Mouse (Mus musculus) neutrophil, adult 5-6 weeks (primary cell): ENCODE measurements around the gene Runx2. TPM values are rescaled to one million over a fixed set of nuclear protein-coding genes. Genes with fewer than 3 reads are reported as not detected.

Experiments
- ATAC-seq: fragments of 151-379, 151-347 bp; 2 replicates; pipeline ENCODE4 v1.8.0; 2017; ENCODE audit warnings: mild to moderate bottlenecking, moderate TSS enrichment; ENCODE audit not compliant: insufficient number of reproducible peaks, poor library complexity, low FRiP score, severe bottlenecking; ENCODE audit errors: extremely low read depth
- total RNA-seq: library from RNA; stranded (forward); fragments of 200-1000 nt; gene quantifications from 2 replicates; pipeline ENCODE4 v1.2.3, GENCODE M21; 2017

Runx2 gene
- total RNA-seq, 1 experiment from 2014 or later: 9.8 TPM

DNA sequence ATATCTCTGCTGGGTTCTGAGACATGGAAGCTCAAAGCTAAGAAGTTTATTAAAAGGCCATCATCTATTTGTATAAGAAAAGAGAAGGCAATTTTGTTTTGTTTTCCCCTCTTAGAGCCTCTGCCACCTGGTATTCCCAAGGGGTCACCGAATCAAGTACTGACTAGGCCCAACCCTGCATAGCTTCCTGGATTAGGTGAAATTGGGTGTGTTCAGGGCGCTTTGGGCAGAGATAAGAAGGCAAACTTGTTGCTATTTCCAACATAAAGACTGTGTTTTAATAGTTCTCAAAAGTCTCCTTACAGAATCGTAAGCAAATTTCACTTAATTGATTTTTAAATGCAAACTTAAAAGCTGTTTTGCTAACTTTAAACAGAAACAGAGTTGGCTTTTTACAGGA is 173.7 kb downstream of the Runx2 start:
- ATAC-seq: no peak

DNA sequence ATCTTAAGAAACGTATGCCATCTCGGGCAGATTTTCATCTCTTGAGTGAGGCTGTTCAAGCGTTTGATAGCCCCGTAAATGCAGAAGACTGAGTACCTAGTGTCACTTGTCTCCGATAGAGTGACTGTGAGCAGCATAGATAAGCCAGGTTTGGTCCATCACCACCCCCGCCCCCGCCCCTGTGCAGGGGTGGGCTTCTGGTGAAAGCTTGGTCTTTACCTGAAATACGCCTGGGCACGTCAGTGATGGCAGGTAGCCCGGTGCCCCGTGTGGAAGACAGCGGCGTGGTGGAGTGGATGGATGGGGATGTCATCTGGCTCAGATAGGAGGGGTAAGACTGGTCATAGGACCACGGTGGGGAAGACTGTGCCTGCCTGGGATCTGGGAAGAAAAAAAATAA is 175.2 kb downstream of the Runx2 start:
- no peak for ATAC-seq

DNA sequence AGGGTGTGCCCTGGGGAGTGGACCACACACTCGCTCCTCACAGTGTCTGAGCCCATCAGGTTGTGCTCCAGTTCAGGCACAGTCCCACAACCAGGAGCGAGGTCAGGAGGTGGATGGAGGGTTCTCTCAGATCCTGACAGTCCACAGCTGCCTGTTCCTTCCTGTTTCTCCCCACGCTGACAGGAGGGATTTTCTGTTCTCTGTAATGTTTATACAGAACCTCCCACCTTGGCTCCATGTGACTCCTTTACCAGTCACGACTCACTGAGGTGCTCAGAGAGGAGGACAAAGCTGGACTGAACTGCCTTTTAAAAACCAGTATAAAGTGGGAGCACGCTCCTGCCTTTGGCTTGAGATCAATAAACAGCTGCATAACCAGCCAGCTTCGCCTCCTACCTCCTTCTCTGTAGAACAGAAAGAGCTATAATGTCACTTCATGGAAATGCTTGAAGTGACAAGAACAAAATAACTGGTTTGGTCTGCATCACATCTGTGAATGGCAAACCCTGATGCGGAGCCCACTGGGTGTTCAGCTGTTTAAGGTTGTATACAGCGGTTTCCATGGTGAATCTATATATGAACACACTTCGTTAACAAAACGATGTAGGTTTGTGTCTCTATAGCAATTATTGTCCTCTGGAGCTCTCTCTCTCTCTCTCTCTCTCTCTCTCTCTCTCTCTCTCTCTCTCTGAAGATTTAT is 177.3 kb downstream of the Runx2 start:
- ATAC-seq: no peak

DNA sequence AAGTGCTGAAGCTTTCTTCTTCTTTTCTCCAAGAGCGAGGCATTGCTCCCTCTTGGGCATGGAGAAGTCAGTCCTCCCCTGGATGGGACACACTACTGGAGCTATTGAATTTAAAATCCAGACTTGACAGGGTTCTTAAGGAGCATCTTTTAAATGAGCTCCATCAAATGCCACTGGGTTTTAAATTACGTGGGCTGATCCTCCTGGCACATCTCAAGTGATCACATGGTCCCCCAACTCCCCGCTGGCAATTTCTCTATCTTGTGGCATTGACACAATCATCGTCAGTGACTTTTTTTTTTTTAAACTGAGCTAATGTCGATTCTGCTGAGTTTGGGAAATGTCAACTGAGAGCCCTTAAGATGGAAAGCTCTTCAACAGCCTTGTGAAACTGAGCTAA is 180.1 kb downstream of the Runx2 start:
- no peak for ATAC-seq

DNA sequence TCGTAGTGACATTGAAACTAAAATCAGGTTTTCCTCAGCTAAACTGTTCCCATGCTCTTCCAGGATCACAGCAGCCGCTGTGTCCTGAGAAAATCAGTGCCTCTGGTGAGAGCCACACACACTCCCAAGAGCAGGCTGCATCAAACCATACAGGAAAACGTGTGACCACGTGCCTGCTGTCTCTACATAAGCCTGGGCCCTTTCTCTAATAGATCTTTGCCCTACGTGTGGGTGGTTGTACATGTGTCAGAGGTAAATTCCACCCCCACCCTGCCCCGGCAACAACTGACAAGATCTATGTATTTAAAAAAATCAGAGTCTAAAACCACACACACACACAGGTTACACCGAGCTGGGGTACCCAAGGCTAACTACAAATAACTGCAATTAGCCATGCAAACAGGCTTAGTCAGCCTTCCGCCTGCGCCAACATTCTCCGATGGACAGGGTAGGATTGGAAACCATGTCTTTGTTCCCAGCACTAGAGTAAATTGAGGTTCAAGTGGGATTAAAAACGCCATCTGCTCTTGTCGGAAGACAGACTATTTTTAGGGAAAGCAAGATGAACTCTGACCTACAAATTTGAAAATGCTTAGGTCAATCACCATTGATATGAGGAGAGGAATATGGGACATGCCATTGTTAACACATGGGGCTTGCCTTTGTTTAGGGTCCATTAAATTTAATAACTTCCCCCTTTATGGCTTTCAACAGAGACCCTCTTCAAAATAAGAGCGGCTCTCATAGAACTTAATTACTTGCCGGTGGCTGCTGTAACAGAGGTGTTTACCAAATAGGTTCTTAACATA is 180.8 kb downstream of the Runx2 start:
- ATAC-seq: no peak

DNA sequence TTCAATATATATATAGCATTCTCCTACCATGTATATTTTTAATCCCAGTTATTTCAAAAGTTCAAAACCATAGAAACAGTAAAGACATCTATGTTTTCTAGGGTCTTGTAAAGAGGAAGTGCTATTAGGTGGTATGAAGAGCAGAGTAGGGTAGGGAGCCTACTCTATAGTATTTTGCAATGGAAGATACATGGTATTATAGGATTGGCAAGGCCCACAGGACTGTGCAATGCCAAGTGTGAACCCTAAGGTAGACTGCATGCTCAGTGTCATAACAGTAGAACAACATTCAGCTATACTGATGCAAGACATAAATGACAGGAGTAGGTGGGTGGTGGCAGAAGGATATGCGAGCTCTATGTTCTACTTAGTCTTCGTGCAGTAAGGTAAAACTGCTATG is 181.7 kb downstream of the Runx2 start:
- ATAC-seq: no peak

DNA sequence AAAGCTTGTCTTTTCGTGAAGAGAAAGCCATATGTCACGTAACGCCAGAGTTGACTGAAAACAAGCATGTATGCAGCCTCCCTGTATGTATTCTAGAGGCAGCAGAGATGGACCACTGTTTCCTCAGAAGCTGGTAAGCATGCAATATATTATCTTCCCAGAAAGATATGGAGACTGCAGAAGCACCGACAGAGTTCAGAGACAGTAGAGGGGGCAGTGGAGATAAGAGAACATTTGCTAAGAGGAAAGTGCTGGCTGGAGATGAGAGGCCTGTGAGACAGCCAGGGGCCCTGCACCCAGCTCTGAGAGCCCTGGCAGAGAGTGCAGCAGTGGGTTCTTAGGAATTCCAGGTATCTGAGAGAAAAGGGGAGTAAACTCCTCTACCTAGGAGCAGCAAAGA is 182.3 kb downstream of the Runx2 start:
- ATAC-seq: no peak

DNA sequence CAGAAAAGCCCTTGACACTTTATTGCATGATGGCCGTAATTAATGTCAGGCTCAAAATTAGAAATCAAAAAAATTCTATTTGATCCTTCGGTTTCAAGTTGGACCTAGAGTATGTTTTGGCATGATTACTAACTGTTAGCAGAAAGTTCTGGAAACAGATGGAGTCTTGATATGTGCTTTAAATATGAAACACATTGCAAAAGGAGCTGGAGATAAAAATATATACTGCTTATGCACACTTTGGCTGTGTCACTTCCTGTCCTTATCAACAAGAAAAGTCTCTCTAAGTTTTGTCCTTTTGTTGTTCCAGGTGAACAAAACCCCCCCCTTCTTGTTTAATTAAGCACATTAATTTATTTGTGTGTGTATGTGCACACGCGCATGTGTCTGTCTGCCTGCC is 183.0 kb downstream of the Runx2 start:
- ATAC-seq: no peak

DNA sequence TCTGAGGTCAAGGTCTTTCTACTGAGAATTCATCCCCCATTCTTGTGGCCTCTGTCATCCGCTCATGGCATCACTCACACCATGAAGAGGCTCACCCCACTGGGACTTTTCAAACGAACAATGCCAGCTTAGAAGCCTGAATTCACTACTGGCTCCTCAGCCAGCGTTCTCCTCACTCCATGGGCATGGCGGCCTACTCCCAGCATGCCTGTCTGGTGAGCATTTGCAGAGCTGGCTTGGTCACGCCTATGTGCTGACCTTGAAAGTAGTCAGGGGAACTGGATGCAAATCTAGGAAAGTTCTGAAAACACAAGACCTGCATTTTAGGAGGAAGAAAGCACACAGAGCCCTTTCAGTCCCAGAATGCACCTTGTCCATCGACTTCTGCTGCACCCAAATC is 187.3 kb downstream of the Runx2 start:
- ATAC-seq: no peak

DNA sequence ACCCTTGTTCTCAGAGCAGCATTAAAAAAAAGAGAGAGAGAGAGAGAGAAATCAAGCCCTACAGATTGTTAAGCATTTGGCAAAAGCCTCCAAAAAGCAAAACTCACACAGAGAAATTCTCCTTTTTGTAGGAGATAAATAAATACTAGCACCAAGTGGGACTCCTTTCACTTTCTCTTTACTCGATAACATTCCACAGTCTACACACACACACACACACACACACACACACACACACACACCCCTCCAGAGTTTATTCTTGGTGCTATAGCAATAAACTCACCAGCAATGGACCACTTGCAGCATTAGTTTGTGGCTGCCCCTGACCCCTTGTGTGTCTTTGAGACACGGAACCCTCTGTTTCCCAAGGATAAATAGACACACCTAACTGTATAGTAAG is 190.9 kb downstream of the Runx2 start:
- no peak for ATAC-seq

DNA sequence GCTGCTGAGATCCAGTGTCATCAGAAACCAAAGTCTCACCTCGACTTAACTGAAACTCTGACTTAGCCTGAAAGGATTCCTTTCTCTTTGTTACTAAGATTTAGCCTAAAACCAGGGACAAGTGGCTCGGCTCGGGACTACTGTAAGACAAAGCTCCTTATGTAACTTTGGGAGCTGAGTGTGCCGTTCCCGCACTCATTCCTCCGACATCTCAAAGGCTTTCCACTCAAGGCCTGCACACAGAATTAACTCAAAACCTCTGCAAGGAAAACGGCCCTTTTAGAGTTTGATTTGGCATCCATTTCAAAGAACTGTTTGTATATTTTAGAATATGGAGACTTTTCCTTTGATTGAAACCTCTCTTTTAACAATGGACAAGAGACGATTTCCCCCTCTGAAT is 191.3 kb downstream of the Runx2 start:
- no peak for ATAC-seq

DNA sequence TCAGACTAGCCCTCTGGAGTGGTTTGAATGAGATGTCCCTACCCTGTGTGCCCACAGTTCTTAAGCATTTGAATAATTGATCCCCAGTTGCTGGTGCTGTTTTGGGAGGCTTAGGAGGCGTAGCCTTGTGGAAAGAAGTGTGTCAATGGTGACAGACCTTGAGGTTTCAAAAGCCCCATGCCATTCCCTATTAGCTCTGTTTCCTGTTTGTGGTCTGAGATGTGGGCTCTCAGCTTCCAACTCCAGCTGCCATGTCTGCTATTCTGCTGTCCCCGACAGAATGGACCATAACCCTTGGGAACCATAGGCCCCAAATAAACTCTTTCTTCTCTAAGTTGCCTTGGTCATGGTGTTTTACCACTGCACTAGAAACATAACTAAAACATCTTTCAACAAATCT is 194.1 kb downstream of the Runx2 start:
- no peak for ATAC-seq

DNA sequence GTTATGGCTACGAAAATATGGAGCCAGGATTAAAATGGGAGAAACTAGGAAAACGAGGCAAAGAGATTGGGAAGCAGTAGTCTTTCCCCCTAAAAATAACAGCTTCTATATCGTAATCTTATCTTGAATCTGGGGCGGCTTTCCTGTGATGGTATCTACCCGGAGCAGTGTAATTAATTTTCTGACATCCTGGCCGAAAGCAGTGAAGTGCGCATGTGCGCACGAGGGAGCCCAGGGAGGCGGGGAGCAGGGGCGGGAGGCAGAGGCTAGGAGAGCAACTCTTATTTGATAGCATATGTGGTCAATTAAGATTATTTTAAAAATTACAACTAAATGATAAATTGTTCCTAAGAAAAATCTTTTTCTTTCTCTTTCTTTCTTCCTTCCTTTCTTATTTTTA is 195.9 kb downstream of the Runx2 start:
- no peak for ATAC-seq

DNA sequence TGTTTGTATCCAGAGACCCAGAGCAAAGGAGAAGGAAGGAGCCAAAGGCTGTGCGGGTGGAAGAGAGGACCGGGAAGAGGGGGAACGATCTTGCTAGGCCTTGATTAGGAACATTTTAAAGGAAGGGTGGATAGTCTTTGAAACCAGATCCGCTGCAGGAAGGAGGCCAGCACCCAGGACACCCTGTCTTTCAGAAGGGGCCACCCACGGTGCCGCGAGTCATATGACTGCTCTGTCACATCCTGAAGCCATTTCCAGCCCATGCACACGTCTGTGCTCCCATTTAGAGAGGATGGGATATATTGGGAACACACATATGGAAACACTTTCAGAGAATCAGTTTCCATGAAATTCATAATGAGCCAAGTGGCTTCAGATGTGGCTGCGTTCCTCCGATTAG is 196.4 kb downstream of the Runx2 start:
- no peak for ATAC-seq

DNA sequence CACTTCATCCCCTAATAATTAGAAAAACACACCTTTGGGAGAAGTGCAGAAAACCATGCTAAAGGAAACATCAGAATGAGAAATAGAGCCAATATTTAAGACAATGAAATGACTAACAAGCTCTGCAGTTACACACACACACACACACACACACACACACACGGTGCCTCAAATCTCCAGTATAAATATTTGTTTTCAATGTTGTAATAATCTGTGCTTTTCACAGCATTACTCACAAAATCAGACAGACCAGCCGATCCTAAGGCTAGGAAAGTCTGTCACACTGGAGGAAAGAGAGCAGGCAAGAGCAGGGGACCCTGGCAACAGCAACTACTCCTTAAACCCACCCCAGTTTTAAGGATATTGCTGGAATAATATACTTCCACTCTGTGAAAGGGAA is 196.9 kb downstream of the Runx2 start:
- ATAC-seq: no peak

DNA sequence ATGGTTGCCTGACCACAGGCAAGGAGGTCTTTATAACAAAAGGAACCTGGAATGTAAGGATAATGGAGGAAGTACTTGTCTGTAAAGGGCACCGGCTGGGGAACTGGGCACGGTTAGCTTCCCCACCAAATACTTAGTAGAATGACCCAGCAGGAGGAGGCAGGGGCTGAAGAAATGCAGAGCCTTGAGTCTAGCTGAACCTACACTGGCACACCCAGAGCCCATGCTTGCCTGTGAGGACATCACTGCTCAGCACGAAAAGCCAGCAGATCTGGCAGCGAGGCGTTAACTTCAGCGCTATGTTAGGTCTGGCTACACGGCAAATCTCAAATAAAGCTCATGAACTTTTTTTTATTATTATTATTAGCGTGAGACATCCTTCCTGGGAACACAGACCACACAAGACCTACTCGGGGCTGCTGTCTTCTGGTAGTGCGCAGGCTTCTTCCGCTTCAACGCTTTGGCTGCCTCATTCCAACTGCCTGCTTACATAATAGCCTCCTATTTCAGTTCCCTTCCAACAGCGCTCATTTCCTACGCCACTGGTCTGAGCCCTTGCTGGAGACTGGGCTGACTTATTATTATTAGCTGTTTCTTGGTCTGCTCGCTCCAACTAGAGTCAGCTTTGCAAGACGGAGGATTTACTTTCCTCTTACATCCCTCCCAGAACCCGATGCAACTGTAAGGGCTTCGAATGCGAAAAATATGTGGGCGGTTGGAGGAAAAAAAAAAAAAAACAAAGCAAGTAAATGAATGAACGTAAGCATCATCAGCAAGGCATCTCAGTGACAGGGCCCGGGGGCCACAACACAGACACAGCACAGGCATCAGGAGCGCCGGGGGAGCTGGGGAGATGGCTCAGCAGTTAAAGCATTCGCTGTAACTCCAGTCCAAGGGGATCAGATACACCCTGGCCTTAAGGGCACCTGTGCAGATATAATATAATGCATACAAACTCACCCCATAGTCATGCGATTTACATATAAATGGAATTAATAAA is 200.6 kb downstream of the Runx2 start:
- ATAC-seq: peak; percentile 20; the same call in 1 of the 2 replicates

DNA sequence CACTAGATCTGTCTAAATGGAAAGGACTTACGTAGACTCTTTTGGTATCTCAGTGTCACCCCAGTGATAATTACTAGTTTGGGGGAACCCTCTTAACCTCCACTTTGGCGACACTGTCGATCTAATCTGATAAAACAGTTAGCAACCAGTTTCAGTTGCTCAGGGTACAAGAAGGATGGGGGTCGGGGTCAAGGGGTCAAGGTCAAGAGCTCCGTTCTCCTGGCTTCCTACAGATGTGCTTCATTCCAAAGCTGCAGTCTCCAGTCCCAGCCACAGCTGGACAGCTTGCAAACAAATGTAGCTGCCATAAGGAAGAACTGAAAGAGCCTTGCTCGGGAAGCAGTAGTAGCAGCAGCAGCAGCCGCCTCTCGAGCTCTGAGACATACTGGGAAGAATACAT is 202.0 kb downstream of the Runx2 start:
- no peak for ATAC-seq

DNA sequence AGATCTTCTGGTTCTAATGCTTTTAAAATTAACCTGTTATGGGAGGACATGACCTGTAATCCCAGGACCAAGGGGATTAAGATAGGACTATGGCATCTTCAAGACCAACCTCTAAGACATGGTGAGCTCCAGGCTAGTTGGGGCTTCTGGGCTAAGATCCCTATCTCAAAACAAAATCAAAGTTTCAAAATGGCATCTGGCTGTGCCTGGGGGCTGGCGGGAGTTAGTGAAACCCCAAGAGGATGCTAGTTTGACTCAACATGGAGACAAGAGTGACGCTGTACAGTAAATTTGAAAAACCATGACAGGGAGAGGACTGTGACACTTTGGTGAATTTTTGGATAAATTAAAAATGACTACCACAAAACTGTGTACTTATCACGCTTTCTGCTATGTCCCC is 202.6 kb downstream of the Runx2 start:
- ATAC-seq: no peak

DNA sequence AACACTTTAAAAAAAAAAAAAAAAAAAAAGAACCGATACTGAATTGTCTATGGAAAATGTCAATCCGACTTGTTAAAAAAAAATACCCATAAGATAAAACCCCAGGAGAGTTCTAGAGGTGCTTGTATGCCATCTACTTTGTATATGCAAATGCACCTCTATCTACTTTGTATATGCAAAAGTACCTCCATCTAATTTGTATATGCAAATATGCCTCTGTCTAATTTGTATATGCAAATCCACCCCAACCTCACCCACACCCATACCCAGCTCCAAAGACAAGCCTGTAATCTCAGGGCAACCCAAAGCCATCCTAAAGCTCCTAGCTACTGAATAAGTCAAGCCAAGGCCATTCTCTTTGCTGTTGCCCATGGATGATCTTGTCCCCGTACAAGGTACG is 203.1 kb downstream of the Runx2 start:
- ATAC-seq: no peak
